Mouse (Mus musculus) frontal cortex, adult 2 months (tissue): Measurements from ENCODE around the gene Pakap. TPM values are rescaled to one million over a fixed set of nuclear protein-coding genes. Genes with fewer than 3 reads are reported as not detected.

Experiments used
- DNase-seq, 2 experiments: peaks; one replicate each; pipeline ENCODE4 v3.0.0; 2022; ENCODE audit warnings: low spot score in 1 of 2; ENCODE audit errors: extremely low spot score in 1 of 2
- polyA plus RNA-seq: library from polyadenylated mRNA; depleted of rRNA; stranded (reverse); fragments of >200 nt; gene quantifications from 2 replicates; pipeline ENCODE4 v1.2.3, GENCODE M21; 2012

Gene Pakap
- polyA plus RNA-seq, 1 experiment, result 7.9 TPM

GRCm38 (mm10) chr4:57824626-57825240 lies 256.8 kb downstream of the Pakap start:
- DNase-seq, result no peak

DNA sequence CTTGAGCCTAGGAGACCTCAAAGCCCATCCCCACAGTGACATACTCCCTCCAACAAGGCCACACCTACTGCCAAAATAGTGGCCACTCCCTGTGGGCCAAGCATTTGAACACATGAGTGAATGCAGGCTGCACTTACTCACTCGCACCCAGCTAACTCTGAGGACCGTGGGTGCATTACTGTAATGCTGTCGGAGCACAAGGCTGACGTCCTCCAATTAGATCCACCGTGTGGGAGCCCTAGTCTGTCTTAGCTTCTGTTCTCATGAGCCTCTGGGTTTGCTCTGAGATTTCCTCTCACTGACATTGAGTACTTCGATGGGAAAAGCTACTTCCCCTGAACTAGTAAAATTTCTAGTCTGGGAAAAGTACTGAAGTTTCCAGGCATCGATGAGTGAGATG lies 258.3 kb downstream of the Pakap start:
- no peak for DNase-seq

- DNase-seq, result no peak
Measured at GRCm38 (mm10) chr4:57829131-57829530, 261.2 kb downstream of the Pakap start.

DNA sequence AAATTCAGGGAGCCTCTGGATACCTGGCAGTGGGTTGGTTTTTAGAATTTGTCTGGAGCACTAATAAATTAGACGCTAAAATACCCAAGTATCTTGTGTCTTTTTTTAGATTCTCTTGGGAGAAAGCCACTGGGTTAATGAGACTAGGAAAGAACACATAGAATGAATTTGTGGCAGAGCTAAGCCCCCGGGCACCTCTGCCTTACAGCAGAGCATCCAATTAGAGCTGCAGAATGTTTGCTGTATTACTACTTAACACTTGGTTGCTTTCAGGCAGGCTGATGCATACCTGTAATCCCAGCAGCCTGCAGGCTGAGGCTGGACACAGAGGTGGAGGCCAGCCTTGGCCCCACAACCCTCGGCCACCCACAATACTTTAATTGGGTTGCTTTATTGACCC lies 261.8 kb downstream of the Pakap start:
- DNase-seq, result no peak

GRCm38 (mm10) chr4:57832318-57832717 lies 264.3 kb downstream of the Pakap start:
- DNase-seq, result no peak

- no peak for DNase-seq
Measured at GRCm38 (mm10) chr4:57833060-57833459, 265.1 kb downstream of the Pakap start.

- no peak for DNase-seq
Measured at GRCm38 (mm10) chr4:57834141-57834540, 266.2 kb downstream of the Pakap start.

- no peak for DNase-seq
Measured at GRCm38 (mm10) chr4:57837089-57837488, 269.1 kb downstream of the Pakap start.

DNA sequence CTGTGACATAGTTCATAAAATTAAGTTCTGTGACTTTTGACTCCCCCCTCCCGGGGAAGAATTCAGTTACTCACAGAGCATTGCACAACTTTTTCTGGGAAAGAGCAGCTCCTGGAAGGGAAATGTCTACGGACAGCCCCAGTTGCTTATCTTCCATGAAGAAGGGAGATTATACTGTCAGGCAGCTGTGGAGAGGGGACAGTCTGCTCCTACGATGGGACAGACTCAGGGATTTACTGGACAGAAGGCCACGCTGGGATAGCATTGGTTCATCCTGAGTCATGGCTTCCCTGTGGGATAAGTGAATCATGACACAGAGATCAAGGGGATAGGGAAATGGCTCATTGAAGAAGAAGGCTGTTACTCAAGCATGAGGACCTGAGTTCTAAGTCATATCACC lies 271.4 kb downstream of the Pakap start:
- no peak for DNase-seq

- DNase-seq, result no peak
Measured at GRCm38 (mm10) chr4:57841911-57842310, 273.9 kb downstream of the Pakap start.

DNA sequence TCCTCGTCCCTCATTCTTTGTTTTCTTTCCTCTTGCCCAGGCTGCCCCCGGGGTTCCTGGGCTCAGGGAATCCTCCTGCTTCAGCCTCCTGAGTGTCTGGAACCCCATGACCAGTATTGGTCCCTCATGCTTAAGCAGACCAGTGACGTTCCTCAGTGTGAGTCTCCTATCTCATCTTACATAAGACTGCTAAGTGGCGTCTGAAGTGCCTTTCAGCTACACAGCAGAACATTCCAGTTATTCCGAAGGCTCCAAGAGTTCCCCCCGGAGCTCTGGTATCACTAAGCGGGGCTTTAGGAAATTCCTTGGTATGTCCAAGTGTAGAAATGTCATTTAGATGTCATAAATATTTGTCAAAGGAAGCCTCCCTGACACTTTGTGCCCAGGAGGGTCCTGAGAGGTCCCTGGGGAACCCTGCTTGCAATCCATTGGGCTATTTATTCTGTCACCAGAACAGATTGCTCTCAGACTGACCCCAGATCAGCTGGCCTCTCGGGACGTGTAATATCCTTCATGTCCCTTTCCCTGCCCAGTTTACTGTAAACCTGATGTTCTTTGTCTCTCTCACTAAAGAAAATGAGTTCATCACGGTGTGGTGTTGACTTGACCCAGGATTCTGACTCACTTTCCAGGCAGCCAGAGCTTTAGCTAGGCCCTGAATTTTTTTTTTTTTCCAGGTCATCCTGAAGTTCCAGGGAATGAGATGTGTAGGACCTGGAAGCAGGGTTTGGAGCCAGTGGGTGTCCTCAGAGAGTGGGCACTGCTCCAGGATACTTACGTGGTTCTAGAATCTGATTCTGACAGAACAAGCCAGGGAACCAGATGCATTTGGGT lies 274.7 kb downstream of the Pakap start:
- no peak for DNase-seq

GRCm38 (mm10) chr4:57845031-57845431 lies 277.1 kb downstream of the Pakap start:
- peak in 1 of 2 experiments; percentile 20 for DNase-seq

GRCm38 (mm10) chr4:57845541-57846210 lies 277.7 kb downstream of the Pakap start:
- no peak for DNase-seq

DNA sequence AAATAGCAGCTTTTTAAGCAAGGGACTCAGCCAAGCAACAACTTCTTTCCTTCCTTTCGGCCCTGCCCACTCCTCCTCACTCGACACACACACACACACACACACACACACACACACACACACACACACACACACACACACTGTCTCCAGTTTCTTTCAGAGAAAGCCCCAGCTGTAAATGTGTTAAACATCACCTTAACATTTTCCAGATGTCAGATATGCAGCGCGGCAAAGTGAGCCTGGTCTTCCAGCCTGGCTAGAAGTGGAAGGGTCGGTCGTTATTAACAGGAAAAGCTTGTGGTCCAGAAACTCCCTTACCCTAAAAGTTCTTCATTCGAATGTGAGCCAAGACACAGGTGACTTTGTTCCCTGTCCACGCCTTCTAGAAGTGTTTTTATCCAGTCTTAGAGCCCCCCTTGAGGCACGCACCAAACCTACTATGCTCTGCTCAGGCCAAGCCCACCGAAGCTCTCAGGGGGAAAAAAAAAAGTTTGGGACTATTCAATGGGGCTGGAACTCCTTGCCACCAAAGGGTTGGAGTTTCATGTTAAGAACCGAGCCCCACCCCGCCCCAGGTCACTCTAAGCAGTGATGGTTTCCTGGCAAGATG lies 278.5 kb downstream of the Pakap start:
- DNase-seq, result no peak

DNA sequence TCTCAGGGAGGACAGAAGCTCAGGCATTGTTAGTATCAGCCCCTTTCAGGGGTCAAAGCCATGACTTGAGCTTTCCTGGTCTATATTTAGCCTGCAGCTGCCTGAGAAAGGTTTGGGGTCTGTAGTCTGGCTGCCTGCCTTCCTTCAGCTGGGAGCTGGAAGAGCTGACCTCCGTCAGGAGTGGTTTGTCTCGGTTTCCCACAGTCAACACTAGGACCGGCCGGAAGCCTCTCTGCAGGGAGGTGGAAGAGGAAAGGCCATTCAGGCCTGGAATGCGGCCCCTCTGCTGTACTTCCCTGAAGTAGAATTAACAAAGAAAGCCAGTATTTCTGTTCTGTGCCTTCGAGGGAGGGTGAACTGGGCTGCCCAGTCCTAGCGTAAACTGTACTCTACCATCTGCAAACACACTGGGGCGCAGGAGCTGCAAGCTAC lies 279.0 kb downstream of the Pakap start:
- DNase-seq, result no peak

DNA sequence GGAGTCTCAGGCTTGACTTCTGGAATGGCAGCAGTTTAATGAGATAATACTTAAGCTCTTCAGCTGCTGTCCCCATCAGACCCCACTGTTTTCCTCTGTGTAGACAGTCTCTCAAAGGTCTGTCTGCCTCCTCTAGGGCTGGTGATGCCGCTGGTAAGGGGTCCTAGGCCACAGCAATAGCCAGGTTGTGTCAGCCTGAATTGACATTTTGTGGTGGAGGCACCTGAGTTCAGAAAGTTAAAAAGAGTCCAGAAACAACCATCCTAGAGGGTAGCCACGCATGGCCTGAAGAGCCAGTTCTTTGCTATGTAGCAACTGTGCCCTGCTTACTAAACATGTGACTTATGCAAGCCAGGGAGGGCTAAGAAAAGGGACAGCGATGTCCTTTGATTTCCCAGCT lies 279.7 kb downstream of the Pakap start:
- DNase-seq, result no peak

DNA sequence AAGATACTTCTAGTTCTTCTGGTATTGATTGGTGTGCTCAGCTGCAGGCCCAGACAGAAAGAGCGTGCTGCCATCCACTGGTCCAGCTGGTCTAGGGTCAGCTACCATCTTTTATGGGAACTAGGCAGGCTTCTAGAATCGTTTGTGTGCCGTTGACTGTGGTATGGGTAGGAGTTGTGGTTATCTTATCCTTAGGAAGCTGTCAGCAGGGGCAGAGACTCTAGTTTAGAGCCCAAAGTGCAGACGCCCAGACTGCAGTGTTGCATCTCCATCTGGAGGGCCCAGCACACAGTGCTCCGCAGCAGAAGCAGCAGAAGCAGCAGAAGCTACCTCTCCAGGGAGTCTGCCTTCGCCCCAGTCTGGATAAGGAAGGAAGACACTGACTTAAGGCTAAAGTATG lies 281.5 kb downstream of the Pakap start:
- DNase-seq, result no peak

DNA sequence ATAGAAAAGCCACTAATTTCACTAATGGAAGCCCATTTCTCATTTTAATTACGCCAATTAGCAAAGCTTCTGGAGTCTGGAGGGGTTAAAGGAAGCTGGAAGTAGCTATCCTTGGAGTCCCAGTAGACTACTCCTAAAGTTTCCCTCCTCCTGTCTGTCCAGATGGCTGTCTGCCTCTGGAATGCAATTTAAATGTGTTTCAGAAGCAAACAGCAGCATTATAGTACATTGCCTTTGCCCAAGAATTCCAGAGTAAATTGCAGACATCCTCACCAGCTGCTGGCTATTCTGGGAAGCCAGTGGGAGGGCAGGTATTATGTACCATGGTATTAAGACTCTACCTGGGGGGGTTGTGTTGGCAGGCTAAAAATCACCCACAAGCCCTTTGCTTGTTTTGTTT lies 283.8 kb downstream of the Pakap start:
- DNase-seq, result no peak

DNA sequence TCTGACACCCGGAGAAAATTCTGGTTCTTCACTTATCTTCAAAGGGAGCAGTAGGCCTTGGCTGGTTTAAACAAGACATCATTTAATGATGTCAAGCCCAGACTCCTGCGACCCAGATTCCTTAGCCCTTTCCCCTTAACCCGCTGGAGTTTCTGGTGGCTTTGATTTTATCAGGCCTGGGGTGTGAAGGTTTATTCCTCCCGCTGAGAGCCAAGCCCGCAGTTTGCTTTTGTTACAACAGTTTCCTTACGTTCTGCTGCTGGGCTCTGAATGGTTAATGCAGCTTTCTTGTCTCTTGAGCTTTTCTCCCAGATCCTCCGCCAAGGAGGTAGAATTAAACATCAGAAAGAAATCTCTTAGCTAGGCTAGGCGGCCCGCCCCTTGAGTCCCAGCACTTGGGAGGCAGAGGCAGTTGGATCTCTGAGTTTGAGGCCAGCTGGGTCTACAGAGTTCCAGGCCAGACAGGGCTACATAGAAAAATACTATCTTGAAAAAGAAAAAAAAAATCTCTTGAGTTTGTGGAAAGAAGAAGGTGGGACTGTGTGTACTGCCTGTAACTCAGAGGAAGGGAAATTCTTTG lies 284.6 kb downstream of the Pakap start:
- DNase-seq, result no peak

DNA sequence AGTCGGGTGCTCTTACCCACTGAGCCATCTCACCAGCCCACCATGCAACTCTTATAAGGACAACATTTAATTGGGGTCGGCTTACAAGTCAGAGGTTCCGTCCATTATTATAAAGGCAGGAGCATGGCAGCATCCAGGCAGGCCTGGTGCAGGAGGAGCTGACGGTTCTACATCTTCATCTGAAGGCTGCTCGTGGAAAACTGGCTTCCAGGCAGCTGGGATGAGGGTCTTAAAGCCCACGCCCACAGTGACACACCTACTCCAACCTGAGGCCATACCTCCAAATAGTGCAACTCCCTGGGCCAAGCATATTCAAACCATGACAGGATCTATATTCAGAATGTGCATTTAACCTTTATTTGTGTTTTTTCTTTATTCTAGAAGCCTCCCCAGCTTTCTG lies 286.2 kb downstream of the Pakap start:
- no peak for DNase-seq
